Mouse (Mus musculus) thymus, adult 2 months (tissue): ENCODE measurements around the gene Tmem40.

ENCODE experiments used
- CTCF ChIP-seq: fragments of 200-500 bp; IDR thresholded peaks from 2 replicates; pipeline ENCODE4 v1.5.1; 2012; ENCODE audit warnings: mild to moderate bottlenecking, control low read depth, low read length, moderate library complexity, borderline replicate concordance; ENCODE audit not compliant: control insufficient read depth, poor library complexity, insufficient read depth; ENCODE audit errors: extremely low read depth
- POLR2A ChIP-seq: fragments of 200-500 bp; IDR thresholded peaks from 2 replicates; pipeline ENCODE4 v1.6.1; 2012; ENCODE audit warnings: mild to moderate bottlenecking, low read length, control low read depth, moderate library complexity; ENCODE audit not compliant: control insufficient read depth, poor library complexity, insufficient read depth; ENCODE audit errors: extremely low read depth

GRCm38 (mm10) chr6:115770852-115771251 is 8.6 kb upstream of the Tmem40 start:
- no peak for TF ChIP-seq CTCF
- no peak for TF ChIP-seq POLR2A
